Mouse (Mus musculus): ENCODE measurements around the gene Dip2b.

- peak; percentile 99 for TF ChIP-seq CTCF (IDR thresholded peaks at IDR 0.05)
- no peak for TF ChIP-seq POLR2A (IDR thresholded peaks at IDR 0.05; ENCODE audit: insufficient read depth, low read depth, low read length)
- peak; percentile 97 for TF ChIP-seq EP300 (IDR thresholded peaks at IDR 0.05; ENCODE audit: insufficient read depth, low read depth, low read length)
Measured at GRCm38 (mm10) chr15:100126456-100127107, 88.1 kb downstream of the Dip2b start.
